Mouse (Mus musculus) mouse trophoblast stem cell (cell line): ENCODE data around the gene Ccdc188.

Source experiments
- in situ Hi-C, 2 experiments: fragments of 300-500 bp; cut with MseI, MboI; formaldehyde crosslinking; loops; 2 replicates in 1 of 2; 3 replicates in 1 of 2; pipeline ENCODE4 v1.15.1; 2025

The Ccdc188 gene

DNA sequence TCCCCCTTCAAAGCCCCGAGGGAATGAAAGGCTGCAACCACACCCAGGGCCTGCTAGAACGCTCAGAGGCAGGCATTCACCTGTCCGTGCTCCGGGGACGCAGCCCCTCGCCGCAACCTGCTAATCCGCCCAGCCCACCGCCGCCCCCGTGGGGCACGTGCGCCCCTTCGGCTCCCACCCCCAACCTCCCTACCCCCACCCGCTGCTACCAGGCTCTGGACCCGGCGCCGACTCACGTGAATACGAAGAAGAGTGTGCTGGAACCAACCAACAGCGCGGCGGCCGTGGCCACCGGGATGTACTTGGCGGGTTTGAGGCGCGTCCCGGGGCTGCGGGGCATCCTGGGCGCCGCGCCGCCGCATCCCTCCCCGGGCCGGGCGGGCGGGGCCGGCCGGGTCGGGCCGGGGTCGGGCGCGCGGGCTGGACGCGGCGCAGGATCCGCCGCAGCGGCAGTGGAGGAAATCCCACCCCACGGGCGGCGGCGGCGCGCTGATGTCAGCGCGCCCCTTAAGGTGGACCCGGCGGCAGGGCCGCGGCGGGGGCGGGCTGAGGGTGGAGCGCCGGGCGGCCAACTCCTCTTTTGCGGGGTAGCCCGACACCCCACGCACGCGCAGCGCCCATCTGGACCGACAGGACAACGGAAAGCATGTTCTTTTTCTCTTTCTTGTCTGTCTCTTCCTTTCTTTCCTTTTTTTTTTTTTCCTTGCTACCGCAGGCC lies 17.2 kb downstream of the Ccdc188 start, which contains the start of gene Zdhhc8:
Gene Zdhhc8, minus strand, starts transcription at position 466 of the 718 bp plus-strand sequence.
- in situ Hi-C loops, result no loop called here

DNA sequence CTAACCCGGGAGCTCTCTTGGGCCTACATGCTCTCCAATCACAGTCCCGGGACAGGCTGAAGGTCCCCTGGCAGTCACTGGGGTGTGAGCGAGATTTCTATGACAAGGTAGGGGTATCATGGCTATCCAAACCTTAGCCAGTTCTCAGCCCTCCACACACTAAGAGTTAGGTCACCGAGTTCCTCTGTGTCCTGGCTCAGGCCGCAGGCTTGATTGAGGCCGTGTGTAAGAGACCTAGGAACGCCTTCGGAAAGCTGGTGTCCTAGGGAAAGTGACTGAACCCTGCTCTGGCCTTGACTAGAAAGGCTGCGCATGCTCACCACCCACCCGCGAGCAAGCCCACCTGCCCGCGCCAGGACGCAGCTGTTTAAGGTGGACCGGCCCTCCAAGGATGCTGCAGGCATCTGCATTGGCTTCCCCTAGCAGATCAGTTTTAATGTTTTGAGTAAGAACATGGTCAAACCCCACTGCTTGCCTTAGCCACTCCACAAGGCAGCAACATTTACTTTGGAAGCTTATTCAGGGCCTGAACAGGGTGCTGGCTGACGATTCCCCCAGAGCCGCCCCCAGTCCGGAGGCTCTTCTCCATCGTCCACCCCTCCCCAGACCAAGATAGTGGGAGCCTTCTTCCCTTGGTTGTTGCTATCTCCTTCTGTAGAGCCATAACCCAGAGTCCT lies 17.8 kb downstream of the Ccdc188 start:
- in situ Hi-C loops, result no loop called here

DNA sequence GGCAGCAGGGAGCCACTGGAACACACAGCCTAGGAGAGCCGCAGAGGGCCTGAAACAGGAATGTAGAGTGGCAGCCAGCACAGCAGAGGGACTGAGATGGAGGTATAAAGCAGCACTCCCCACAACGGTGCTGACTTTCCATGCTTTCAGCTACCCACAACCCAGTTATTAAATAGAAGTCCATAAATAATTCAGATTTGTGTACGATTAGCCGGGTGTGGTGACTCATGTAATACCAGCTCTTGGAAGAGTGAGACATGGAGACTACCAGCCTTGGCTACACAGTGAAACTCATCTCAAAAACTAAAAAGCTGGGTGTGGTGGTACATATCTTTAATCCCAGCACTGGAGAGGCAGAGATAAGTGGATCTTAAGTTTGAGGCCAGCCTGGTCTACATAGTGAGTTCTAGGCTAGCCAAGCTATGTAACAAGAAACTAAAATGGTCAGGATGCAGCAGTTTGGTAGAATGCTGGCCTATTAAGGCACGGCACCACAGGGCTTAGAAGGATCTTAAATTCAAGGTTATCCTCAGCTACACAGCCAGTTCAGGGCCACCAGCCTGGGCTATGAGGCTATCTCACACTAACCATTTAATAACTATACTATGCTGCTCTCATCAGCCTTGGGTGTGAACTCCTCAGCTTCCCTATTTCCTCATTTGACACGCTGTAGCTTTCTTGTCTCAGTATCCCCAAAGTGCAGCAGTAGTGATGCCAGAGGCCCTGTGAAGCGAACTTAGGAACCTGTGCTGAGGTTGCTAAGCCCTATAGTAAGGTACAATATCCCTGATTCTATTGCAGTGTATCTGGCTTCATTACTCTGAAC lies 19.2 kb downstream of the Ccdc188 start:
- in situ Hi-C loops, result no loop called here

DNA sequence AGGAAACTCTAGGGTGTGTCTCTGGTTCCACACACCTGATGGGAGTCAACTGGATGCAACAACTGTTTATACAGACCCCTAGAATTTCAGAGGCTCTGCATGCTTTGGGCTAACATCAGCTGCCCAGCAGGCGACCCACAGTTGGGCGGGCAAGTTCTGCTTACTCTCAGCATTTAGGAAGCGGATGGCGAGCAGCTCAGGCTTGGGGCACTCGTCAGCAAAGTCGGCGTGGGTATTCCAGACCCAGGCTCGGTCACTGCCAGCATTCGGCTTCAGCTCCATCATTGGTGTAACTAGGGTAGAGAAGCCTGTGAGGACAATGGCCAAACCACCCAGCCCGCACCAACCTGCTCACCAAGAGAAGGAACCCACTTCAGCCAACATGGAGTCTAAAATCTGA lies 23.9 kb downstream of the Ccdc188 start:
- in situ Hi-C loops, result no loop called here

DNA sequence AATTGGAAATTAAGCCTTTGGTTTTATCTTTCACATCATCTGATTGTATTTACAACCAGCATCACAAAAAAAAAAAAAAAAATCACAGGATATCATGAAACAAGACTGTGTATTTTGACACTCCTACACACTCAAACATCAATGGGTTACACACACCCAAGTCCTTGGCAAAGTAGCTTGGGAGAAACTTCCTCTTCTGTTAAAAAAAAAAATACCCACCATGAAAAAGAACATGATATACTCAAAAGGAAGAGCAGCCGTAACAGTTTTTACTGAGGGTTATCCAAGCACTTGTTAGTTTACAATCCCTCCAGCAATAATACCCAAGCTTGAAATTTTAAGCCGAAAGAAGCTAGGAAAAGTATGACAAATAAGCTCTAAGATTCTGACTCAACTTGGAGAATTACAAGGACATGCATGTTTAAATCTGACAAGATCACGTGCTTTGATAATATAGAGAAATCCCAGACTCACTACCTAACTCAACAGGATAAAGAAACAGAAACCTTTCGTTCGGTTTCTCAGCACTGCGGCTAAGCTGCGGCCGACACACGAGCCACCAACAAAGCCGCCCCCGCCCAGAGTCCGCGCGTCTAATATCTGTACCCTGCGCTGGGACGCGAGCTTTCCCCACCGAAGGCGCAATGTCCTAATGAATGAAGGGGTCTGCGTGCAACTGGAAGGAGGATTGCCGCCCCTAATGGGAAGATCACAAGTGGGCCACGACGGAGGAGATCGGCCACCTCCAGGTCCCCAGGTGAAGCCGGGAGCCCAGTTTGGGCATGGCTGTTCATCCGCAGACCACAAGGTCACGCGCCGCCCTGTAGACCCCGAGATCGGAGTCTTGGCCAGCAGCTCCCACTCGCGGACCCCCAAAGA lies 30.1 kb downstream of the Ccdc188 start:
- in situ Hi-C loops, result no loop called here

DNA sequence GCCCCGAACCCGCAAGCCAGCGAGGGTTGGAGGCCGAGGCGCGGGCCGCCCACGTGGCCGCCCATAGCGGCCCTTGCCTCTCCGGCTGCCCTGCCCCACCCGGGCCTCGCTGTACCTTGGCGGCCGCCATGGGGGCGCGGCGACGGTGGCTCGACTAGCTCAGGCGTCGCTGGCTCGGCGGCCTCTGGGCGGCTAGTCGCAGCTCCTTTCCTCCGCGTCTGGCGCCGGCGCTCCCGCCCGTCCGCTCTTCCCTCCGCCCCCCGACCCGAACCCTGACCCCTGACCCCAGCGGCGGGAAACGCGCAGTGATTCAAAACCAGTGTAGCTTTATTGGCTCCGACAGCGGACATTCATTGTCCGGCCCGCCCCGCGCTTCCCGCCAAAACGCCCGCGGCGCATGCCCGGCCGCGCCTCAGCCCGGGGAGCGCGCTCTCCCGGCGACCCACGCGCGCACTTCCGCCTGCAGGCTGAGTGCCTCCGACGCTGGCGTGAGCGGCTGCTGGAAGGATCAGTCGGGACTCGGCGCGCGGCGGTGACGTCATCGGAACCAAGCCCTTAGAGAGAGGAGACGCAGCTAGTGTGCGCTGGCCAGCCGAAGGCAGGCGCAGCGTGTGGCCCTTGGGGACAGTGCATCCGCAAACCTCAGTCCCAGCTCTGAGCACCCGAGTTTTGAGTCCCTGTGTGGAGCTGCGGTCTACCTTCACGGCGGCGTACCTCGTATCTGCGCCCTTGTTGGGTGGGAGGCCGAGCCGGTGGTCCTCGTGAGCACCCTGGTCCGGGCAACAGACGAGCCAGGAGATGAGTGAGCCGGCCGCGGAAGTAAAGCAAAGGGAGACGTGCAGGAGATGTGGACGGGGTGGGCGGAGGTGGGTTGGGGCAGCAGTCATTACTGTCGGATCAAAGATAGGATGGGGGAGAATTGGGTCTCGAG lies 31.0 kb downstream of the Ccdc188 start, which contains the start of the genes Trmt2a and Ranbp1:
Gene Trmt2a, plus strand, starts transcription at position 247 of the 931 bp plus-strand sequence.
Gene Ranbp1, minus strand, starts transcription at position 300 of the 931 bp plus-strand sequence.
- in situ Hi-C loops, result no loop called here

DNA sequence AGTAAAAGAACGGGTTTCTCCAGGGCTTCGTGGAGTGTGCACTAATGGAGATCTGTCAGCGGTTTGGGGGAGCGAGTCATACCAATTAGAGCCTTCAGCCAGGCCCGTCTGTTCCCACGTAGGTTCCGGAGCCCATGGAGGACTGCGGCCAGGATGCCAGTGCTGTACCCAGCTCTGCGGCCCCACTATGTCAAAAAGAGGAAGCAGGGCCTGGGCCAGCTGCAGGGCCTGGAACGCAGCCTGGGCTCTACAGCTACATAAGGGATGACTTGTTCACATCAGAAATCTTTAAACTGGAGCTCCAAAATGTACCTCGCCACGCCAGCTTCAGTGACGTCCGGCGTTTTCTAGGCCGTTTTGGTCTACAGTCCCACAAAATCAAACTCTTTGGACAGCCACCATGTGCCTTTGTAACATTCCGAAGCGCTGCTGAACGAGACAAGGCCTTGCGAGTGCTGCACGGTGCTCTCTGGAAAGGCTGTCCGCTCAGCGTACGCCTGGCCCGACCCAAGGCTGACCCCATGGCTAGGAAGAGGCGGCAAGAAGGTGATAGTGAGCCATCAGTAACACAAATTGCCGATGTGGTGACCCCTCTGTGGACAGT lies 31.8 kb downstream of the Ccdc188 start:
- in situ Hi-C loops, result no loop called here

DNA sequence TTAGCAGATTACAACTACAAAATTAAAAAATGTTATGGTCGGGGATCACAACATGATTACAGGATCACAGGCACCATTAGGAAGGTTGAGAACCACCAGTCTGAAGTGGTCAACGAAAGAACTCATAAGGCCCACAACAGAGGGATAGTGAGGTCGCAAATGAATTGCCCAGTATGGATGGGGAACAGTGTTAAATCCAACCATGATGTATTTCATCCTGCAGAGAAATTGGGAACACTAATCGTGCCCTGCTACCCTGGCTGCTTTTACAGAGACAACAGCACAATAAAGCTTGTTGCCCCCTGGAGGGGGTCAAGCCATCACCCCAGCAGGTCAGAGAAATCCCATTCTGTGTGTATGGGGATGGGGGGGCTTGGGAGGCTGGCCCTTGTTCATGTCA lies 32.6 kb downstream of the Ccdc188 start:
- in situ Hi-C loops, result no loop called here

DNA sequence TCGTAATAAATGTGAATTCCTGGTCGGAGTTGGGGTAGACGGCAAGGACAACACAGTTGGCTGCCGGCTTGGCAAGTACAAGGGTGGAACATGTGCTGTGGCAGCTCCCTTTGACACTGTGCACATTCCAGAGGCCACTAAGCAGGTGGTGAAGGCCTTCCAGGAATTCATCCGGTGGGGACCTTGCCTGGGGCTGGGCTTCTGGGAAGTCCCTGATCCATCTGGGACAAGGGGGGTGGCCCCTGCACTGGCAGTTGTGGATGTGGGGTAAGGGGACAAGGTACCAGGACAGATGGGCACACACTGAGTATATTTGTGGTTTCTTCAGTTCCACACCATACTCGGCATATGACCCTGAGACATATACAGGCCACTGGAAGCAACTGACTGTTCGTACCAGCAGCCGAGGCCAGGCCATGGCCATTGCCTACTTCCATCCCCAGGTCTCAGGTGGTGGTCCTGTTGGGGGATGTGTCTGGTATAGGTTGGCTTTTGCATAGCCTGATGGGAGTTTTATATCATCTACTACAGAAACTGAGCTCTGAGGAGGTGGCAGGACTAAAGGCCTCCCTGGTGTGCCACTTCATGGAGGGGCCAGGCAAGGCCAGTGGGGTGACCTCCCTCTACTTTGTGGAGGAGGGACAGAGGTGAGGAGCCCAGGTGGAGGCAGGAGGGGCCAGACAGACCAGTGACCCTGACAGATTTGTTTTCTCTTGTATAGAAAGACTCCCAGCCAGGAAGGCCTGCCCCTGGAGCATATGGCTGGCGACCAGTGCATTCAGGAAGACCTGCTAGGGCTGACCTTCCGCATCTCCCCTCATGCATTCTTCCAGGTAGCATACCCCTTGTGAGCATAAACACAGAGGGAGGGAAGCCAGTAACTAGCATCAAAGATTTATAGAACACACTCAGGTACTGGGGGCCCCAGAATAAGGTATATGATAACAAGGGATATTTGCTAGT lies 33.4 kb downstream of the Ccdc188 start:
- in situ Hi-C loops, result no loop called here

DNA sequence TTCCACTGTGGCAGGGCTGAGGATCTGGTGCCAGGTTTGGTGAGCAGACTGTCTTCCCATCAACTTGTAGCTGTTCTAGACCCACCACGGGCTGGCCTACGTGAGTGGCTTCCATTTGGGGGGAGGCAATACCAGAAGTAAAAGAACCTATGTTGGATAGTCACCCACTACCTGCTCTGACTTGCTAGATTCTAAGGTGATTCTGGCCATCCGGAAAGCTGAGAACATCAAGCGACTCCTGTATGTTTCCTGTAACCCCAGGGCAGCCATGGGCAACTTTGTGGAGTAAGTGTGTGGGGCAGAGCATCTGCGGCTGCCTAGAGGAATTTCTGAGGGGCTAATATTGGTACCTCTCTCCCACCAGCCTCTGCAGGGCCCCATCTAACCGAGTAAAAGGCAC lies 35.1 kb downstream of the Ccdc188 start:
- in situ Hi-C loops, result no loop called here

DNA sequence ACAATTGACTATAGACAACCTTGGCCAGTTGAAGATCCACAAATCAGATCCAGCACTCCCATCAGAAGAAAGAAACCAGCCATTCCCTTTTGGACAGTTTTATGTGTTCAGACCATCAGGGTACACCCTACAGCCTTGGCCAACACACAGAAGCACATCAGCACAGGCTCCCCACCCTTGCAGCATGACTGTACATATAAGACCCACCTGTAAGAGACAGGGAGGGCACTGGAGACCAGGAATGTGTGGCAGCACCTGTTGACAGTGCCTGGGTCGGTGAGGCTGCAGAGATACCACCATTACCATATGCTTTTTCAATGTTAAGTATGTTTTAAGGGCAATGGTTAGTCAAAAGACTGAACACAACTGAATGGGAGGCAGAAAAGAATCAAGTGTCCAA lies 36.2 kb downstream of the Ccdc188 start:
- in situ Hi-C loops, result no loop called here

DNA sequence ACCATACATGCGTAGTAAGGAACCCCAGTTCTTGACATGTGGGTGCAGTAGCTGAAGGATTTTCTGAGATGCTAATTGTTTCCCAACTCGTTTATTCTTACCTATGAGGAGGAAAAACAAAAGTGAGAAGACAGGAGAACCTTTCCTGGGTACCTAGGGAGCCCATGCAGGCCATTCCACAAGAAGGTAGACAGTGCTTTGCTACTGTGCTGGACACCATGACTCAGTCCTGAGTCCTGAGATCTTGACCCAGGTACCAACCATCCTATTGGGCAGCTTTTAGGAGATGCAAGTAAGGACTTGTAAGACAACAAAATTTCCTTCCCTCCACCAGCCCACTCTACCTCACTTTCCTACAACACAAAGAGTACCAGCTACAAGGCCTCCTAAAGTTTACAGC lies 40.5 kb downstream of the Ccdc188 start, which contains the start of gene Gm49776:
Gene Gm49776, minus strand, starts transcription at position 101 of the 400 bp plus-strand sequence.
- in situ Hi-C loops, result no loop called here

DNA sequence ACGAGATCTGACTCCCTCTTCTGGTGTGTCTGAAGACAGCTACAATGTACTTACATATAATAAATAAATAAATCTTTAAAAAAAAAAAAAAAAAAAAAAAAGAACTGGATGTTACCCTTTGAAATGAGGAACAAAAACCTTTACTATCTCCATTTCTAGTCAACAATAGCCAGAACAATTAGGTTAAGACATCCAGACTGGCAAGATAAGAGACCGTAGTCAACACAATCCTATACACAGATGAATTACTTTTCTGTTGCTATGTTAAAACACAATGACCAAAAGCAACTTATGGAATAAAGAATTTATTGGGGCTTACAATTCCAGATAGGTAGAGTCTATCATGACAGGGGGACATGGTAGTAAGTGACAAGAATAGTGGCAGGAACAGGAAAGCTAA lies 47.3 kb downstream of the Ccdc188 start:
- in situ Hi-C loops, result no loop called here

DNA sequence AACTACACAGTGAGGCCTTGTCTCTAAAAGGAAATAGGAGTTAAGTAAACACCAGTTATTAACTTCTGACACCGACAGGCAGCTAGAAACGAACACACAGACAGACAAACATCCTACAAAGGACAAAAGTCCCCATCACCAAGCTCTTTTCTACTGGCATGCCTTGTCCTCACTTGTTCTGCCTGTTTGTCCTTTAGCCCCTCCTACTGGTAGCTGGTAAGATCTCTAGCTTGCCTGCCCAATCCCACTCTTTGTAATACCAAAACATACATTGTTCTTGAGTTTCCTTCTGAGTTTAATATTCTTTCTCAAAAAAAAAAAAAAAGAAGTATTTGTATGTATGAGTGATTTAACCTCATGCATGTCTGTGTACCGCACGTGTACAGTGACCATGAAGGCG lies 50.5 kb downstream of the Ccdc188 start:
- in situ Hi-C loops, result no loop called here
